Mouse (Mus musculus) kidney, postnatal 25 days (tissue): ENCODE results near the gene Slc45a1.
"Not testable (repeated sequence)": the region's sequence is repeated elsewhere in the genome, so short reads cannot be mapped to it uniquely, and the experiment has no call there.

ENCODE experiments used
- DNase-seq, 2 experiments: peaks; one replicate each; pipeline ENCODE4 v3.0.0; 2021; ENCODE audit warnings: mixed read lengths in 2 of 2

Slc45a1 gene

GRCm38 (mm10) chr4:150601489-150601888, 50.5 kb downstream of the Slc45a1 start:
- DNase-seq = no peak

DNA sequence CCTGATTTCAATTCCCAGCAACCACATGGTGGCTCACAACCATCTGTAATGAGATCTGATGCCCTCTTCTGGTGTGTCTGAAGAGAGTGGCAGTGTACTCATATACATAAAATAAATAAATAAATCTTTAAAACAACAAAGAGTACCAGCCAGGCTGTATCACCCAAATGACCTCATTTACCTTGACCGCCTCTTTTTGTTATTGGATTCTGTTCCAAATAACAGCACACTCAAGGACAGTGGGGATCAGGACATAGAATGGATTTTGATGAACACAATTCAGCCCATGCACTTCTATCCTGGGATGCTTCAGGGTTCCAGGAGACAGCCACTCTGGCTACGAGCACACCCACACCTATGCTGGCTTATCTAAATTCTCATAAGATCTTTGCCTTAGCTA, 51.5 kb downstream of the Slc45a1 start:
- not testable (repeated sequence) for DNase-seq

- peak; percentile 57 to 68 for DNase-seq
Measured at GRCm38 (mm10) chr4:150599119-150599992, 52.6 kb downstream of the Slc45a1 start.

DNA sequence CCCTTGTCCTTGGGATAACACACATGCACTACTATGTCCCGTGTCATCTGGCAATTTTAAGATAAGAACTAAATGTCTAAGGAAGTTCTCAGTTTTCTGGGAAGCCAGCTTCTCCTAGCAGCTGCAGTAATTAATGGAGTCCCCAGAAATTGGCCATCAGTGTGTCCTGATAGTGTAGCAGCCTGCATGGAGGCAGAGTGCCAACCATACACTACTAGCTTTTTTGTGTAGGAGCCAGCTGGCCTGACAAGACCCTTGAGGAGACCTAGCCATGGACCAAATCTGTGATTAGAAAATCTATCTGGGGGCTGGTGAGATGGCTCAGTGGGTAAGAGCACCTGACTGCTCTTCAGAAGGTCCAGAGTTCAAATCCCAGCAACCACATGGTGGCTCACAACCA, 53.3 kb downstream of the Slc45a1 start:
- DNase-seq = no peak

GRCm38 (mm10) chr4:150595991-150596390, 56.0 kb downstream of the Slc45a1 start:
- no peak for DNase-seq

GRCm38 (mm10) chr4:150595071-150595470, 56.9 kb downstream of the Slc45a1 start:
- no peak for DNase-seq

DNA sequence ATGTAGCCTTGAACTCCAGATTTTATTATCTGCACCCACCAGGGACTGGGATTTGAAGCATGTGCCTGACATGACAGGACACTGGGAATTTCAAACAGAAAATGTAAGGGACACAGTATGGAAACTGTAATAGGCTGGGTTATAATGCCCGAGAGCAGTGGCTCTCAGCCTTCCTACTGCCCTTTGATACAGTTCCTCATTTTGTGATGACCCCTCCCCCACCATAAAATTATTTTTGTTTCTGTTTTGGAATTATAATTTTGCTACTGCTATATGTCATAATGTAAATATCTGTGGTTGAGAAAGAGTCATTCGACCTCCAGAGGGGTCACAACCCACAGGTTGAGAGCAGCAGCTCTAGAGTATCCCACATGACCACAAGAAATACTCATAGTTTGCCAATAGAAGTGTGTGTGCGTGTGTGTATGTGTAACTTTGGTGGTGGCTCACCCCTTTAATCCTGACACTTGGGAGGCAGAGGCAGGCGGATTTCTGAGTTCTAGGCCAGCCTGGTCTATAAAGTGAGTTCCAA, 57.6 kb downstream of the Slc45a1 start:
- no peak for DNase-seq

DNA sequence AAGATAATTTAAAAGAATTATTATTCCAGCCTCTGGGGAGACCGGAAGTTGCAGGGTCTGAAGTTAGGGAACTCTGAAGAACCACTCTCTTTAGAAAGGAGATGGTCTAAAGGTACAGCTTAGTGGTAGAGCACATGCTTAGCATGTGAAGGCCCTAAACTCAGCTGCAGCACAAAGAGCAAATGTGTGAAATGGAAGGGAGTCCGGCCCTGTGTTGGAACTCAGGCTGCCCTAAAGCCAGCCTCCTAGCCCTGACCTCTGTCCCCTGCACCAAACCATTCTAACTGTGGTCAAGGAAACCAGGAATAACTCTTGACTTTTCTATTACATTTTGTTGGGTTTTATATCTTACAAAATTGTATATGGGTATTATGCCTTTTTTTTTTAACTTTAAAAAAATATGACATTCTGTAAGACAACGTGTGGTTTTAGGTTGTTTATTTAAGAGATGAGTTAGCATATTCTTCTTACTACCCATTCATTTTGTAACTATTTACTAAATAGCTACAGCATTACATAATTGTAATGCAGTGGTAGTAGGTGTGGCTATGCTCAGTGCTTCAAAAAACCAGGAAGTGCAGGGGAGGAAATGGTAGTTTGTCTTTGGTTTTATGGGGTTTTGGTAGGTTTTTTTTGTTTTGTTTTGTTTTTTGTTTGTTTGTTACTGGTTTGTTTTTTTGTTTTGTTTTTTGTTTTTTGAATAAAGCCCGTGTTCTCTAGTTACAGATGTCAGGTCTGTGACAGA, 58.3 kb downstream of the Slc45a1 start:
- DNase-seq = peak in 1 of 2 experiments; percentile 58

GRCm38 (mm10) chr4:150592087-150592486, 59.9 kb downstream of the Slc45a1 start:
- no peak for DNase-seq

- no peak for DNase-seq
Measured at GRCm38 (mm10) chr4:150591602-150592001, 60.4 kb downstream of the Slc45a1 start.

DNA sequence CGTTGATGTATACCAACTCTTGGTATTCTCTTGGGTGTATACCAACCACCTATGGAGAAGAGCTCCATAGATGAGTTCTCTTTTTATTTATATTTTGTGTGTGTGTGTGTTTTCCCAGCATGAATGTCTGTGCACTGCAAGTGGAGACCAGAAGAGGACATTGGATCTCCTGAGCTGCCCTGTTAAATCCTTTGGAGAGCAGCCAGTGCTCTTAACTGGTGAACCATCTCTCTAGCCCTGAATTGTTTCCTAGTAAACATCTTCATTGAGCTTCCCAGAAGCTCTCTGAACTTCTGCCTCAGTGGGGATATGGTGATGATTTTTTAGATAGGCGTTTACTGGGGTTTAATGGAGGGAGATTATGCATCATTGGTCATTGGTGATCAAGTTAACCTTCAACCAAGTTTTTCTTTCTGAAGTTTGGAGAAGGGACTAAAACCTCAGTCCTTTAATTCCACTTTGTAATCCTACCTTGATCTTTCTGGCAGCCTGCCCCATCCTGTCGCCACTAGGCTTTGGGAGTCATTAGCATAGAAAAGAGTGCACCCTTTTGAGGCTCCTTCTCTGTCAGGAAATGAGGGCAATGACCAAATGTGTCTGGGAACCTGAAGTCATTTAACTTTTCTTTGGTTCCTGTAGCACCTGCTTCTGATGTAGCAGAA, 61.2 kb downstream of the Slc45a1 start:
- peak; percentile 72 to 73 for DNase-seq

- DNase-seq = no peak
Measured at GRCm38 (mm10) chr4:150588300-150588621, 63.7 kb downstream of the Slc45a1 start.

DNA sequence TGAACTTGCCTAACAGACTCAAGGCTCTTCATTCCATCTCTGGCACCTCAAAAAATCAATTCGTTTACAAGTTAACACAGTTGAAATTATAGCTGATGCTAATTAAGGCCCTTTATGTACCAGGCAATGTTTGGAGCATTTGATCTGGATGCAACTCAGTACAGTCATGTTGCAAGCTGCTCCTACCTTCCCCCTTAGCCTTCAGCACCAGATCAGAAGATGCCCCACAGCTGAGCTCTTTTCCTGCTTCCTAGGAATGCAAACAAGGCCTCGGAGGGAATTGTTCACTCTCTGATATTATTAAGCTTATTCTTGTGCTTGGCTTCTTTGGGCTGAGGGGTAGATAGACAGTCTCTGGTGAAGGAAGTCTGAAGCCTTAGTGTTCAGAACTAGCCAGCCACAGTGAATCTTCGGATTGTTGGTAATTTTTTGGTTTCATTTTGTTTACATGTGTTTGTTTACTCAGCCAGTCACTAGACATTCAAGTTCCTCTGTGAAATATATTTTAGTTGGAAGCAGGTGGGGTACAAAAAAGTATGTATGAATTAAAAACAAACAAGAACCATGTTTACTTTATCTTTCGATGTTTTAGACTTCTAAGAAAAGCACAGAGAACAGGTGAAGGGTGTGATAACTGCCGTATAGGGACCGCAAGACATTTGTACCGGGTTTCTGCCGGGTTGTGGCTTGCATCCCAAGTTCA, 64.2 kb downstream of the Slc45a1 start:
- DNase-seq = no peak

DNA sequence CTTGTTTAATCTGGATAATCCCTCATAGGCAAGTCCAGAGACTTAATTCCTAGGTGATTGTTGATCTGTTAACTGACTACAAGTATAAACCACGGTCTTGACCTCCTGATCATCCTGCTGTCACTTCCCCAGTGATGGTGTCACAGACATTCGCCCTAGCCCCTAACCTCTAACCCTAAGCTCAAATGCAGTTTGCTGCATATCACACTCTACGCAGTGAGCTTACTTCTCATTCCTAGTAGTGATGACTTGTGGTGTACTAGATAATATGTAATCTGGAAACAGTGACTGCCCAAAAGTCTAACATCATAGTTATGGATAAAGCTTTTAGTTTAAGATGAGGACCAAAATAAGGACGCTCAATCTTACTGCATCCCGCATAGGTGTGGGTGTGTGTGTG, 65.7 kb downstream of the Slc45a1 start:
- no peak for DNase-seq

GRCm38 (mm10) chr4:150585800-150586199, 66.2 kb downstream of the Slc45a1 start:
- no peak for DNase-seq

DNA sequence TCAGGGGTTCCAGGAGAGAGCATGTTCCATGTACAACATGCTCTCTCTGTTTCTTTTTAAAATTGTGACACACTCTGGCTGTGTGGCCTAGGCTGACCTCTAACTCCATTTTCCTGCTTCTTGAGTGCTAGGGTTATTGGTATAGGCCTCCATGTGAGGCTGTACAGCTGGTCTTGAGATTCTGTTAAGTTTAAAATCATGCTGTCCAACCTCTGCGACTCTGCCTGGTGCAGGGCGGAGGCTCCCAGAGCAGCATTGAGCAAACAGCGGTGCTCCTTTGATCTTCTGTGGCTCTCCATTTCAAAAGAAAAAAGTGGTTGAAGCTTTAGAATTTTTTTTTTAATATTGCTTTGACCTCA, 68.2 kb downstream of the Slc45a1 start:
- no peak for DNase-seq

- DNase-seq = peak; percentile 84 to 96
Measured at GRCm38 (mm10) chr4:150582966-150583776, 68.8 kb downstream of the Slc45a1 start.

- DNase-seq = peak; percentile 45 to 76
Measured at GRCm38 (mm10) chr4:150581931-150582723, 69.8 kb downstream of the Slc45a1 start.
